Mouse (Mus musculus): ENCODE data around the gene Lrp2. TPM values are rescaled to one million over a fixed set of nuclear protein-coding genes. Genes with fewer than 3 reads are reported as not detected.
A peak's percentile ranks its signal among the peaks of the same experiment; 100 is the strongest.

The Lrp2 gene
- polyA plus RNA-seq, 1 experiment from 2014 or later = 0.22 TPM

DNA sequence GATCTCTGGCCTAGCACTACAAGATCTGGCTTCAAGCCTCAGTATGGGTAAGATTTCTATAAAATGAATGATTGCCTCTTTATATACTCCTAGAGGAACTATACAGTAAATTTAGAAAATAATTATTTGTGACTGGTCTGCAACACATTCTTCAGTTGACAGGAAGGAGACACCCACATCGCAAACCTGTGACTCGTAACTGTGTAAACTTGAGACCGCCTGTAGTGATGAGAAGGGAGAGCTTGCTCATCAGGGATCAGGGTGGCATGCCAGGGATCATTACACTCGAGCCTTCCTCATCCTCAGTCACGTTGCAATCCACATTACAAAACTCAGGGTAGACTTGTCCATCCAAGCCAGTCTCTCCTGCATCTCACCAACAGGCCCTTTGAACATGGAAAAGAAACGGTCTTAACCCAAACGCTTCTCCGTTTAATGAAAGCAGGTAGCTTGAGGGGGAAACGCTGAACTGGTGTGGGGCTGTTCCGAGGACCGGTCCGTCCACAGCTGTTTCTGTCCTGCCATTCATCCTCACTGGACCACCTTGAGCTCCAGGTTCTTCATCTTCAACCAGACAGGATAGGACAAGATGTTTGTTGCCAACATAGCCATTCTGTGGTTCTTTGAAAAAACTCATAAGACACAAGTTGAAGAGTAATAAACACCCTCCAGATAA lies 189.0 kb downstream of the Lrp2 start:
- no peaks in the 10 kb centered on the region for H3K9me3 ChIP-seq (ENCODE audit: control insufficient read depth, low read length)

DNA sequence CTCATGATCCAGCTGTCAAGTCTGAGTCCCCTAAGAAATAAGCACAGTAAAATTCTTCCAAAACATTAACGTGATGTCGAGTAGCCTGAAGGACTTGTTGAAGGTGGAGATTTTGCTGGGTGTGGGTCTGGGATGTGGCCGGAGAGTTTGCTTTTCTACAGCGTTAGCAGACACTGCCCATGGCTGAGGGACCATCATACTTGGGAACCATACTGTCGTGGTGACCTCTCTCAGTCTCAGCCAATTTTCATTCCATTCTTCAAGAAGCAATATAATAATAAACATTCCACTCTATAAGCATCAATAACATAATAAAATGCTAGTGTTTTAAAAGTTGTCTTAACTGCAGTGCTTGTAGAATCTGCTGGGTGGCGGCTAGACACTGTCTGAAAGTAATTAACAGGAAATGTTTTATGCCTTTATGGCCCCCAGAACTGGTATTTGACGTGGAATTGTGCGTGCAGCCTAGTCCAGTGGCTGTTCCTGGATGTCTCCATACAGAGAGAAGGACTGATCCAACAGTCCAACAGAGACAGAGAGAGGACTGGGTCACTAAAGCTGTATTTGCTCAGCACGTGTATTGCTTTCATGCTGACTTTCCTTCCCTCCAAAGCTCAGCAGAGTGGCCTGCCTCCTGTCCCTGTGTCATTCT lies 190.1 kb downstream of the Lrp2 start:
- WGBS = 76% methylated on average over 9 of the region's 9 CpGs
- no peak overlapping the region for H3K4me3 ChIP-seq (ENCODE audit: low read depth, low read length)
- H3K4me2 ChIP-seq = no peak overlapping the region
- no peak overlapping the region for H3K27ac ChIP-seq (ENCODE audit: low read depth, low read length)
- no peaks in the 10 kb centered on the region for H3K4me1 ChIP-seq (replicated peaks; ENCODE audit: control insufficient read depth, insufficient read depth, low read length)
- no peaks in the 10 kb centered on the region for H3K9me3 ChIP-seq (ENCODE audit: control insufficient read depth, low read length)
- H3K27me3 ChIP-seq (replicated peaks; ENCODE audit: control insufficient read depth, insufficient read depth, low read length) = no peaks in the 10 kb centered on the region
- no peak for ATAC-seq (replicated peaks; ENCODE audit: low FRiP score)
- H3K9ac ChIP-seq (ENCODE audit: low read depth, low read length) = no peak overlapping the region
- H3K36me3 ChIP-seq (ENCODE audit: control insufficient read depth, insufficient read depth, low read length) = no peaks in the 10 kb centered on the region
- DNase-seq (ENCODE audit: low spot score) = no peak

More for the DNA sequence above, 189.0 kb downstream of the Lrp2 start:
- 85% methylated on average over 12 of the region's 12 CpGs for WGBS
- Histone ChIP-seq H3K27me3 (replicated peaks; ENCODE audit: control insufficient read depth, insufficient read depth, low read length) (no peaks in the 10 kb centered on the region), H3K4me3 (ENCODE audit: low read depth, low read length) (no peak overlapping the region), H3K4me1 (replicated peaks; ENCODE audit: control insufficient read depth, insufficient read depth, low read length) (no peaks in the 10 kb centered on the region), H3K36me3 (ENCODE audit: control insufficient read depth, insufficient read depth, low read length) (no peaks in the 10 kb centered on the region), H3K9ac (ENCODE audit: low read depth, low read length) (no peak overlapping the region), H3K27ac (ENCODE audit: low read depth, low read length) (no peak overlapping the region), H3K4me2 (no peak overlapping the region)
- DNase-seq (ENCODE audit: low spot score) = no peak
- ATAC-seq (replicated peaks; ENCODE audit: low FRiP score) = no peak

DNA sequence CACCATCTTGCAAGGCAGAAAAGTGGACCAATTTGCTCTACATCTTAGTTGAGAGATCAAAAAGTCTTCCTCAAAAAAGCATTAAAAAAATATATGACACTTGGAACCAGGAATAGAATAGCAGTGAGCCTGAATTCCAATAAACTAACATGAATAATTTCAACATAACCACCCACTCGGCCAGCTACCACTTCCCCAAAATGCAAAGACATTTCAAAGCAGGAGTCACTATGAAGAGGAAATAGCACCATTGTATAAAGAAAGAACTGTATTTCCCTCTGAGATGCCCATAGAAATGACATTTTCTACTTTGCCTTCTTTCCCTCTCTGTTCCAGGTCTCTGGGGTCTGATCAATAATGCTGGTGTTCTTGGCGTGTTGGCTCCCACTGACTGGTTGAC lies 191.9 kb downstream of the Lrp2 start:
- H3K27me3 ChIP-seq (replicated peaks; ENCODE audit: control insufficient read depth, insufficient read depth, low read length) = no peaks in the 10 kb centered on the region
- H3K9me3 ChIP-seq (ENCODE audit: control insufficient read depth, low read length) = no peaks in the 10 kb centered on the region
- H3K36me3 ChIP-seq (ENCODE audit: control insufficient read depth, insufficient read depth, low read length) = no peaks in the 10 kb centered on the region
- DNase-seq (ENCODE audit: low spot score) = no peak
- WGBS = 72% methylated on average over 2 of the region's 2 CpGs
- no peak for ATAC-seq (replicated peaks; ENCODE audit: low FRiP score)
- no peaks in the 10 kb centered on the region for H3K4me1 ChIP-seq (replicated peaks; ENCODE audit: control insufficient read depth, insufficient read depth, low read length)
- no peak overlapping the region for H3K9ac ChIP-seq (ENCODE audit: low read depth, low read length)
- no peak overlapping the region for H3K27ac ChIP-seq (ENCODE audit: low read depth, low read length)
- H3K4me3 ChIP-seq (ENCODE audit: low read depth, low read length) = no peak overlapping the region
- H3K4me2 ChIP-seq = no peak overlapping the region

DNA sequence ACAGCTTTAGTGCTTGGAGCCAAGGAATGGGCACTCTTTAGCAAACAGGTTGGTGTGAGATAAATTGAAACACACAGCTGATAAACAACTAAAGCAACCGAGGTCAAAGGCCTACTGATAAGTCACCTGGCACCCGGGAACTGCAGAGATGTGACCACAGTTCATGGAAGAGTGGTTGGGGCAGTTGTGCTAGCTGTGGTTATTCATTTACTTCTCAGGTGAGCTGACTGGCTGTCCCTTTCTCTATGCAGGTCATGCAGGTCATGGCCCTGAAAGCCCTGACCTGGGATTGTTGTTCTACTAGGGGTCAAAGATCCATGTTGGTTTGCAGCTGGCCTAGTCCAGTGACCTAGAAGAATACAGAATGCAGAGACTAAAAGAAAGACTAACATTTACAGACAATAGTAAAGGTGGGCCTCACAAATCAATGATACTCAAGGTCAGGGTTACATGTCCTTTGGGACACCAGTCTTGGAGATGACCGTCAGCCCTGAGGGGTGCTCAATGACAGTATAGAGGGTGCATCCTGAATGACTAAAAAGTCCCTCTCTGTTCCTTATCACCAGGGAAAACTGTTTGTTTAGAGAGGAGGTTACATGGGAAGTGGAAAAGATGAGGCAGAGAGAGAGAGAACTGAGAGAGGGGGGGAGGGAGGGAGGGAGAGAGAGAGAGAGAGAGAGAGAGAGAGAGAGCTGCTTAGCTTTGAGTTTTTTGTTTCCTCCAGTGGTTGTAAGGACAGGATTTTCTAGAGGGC lies 199.6 kb downstream of the Lrp2 start:
- Histone ChIP-seq H3K36me3 (ENCODE audit: control insufficient read depth, insufficient read depth, low read length) (no peaks in the 10 kb centered on the region), H3K4me1 (replicated peaks; ENCODE audit: control insufficient read depth, insufficient read depth, low read length) (no peaks in the 10 kb centered on the region), H3K4me3 (ENCODE audit: low read depth, low read length) (no peak overlapping the region), H3K27ac (ENCODE audit: low read depth, low read length) (peak overlapping the region; percentile 67; the same call in 1 of the 2 replicates), H3K9ac (ENCODE audit: low read depth, low read length) (no peak overlapping the region), H3K27me3 (replicated peaks; ENCODE audit: control insufficient read depth, insufficient read depth, low read length) (no peaks in the 10 kb centered on the region), H3K4me2 (no peak overlapping the region), H3K9me3 (ENCODE audit: control insufficient read depth, low read length) (no peaks in the 10 kb centered on the region)
- 66% methylated on average over 3 of the region's 3 CpGs for WGBS
- no peak for DNase-seq (ENCODE audit: low spot score)
- ATAC-seq (replicated peaks; ENCODE audit: low FRiP score) = peak; percentile 80

DNA sequence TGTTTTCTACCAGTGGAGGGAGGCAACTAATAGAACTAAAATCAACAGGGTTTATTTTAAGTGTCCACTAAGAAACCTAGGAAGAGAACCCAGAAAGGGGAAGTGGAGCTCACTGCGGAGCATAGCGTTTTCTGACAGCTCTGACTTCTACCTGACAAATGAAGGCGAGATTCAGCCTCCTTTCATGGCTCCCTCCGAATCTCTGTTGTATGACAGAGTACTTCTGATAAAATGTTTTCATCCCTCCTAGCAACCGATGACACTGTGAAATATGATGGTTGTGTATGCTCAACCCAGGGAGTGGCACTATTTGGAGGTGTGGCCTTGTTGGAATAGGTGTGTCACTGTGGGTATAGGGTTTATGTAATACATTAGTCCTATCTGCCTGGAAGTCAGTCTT lies 203.0 kb downstream of the Lrp2 start:
- no peaks in the 10 kb centered on the region for H3K9me3 ChIP-seq (ENCODE audit: control insufficient read depth, low read length)
- WGBS = 53% methylated on average over 5 of the region's 5 CpGs
- H3K36me3 ChIP-seq (ENCODE audit: control insufficient read depth, insufficient read depth, low read length) = no peaks in the 10 kb centered on the region
- H3K4me2 ChIP-seq = no peak overlapping the region
- H3K4me3 ChIP-seq (ENCODE audit: low read depth, low read length) = no peak overlapping the region
- peaks cover 3% of the 10 kb centered on the region for H3K4me1 ChIP-seq (replicated peaks; ENCODE audit: control insufficient read depth, insufficient read depth, low read length)
- H3K27ac ChIP-seq (ENCODE audit: low read depth, low read length) = no peak overlapping the region
- H3K27me3 ChIP-seq (replicated peaks; ENCODE audit: control insufficient read depth, insufficient read depth, low read length) = no peaks in the 10 kb centered on the region
- no peak overlapping the region for H3K9ac ChIP-seq (ENCODE audit: low read depth, low read length)
- no peak for ATAC-seq (replicated peaks; ENCODE audit: low FRiP score)
- DNase-seq (ENCODE audit: low spot score) = no peak

DNA sequence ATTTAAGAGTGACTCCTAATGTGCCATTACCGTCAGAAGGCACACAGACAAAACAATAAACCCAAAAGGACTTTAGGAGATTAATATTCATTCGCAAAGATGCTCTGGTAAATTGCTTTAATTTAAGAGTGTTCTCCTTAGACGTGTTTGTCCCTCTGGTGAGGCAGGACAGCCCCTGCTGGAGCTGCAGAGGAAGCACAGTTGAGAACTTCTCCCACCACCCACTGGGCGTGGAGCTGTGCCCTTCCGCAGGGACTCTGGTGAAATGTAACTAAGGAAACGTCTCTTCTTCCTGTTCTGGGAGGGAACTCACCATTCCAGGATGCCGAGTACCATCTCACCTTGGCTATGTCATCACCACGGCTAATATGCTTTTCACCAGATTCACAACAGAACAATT lies 204.1 kb downstream of the Lrp2 start:
- Histone ChIP-seq H3K36me3 (ENCODE audit: control insufficient read depth, insufficient read depth, low read length) (no peaks in the 10 kb centered on the region), H3K4me2 (no peak overlapping the region), H3K4me1 (replicated peaks; ENCODE audit: control insufficient read depth, insufficient read depth, low read length) (peaks cover 3% of the 10 kb centered on the region), H3K4me3 (ENCODE audit: low read depth, low read length) (no peak overlapping the region), H3K9ac (ENCODE audit: low read depth, low read length) (no peak overlapping the region), H3K27ac (ENCODE audit: low read depth, low read length) (no peak overlapping the region), H3K9me3 (ENCODE audit: control insufficient read depth, low read length) (no peaks in the 10 kb centered on the region), H3K27me3 (replicated peaks; ENCODE audit: control insufficient read depth, insufficient read depth, low read length) (no peaks in the 10 kb centered on the region)
- DNase-seq (ENCODE audit: low spot score) = no peak
- 36% methylated on average over 8 of the region's 8 CpGs for WGBS
- ATAC-seq (replicated peaks; ENCODE audit: low FRiP score) = no peak

DNA sequence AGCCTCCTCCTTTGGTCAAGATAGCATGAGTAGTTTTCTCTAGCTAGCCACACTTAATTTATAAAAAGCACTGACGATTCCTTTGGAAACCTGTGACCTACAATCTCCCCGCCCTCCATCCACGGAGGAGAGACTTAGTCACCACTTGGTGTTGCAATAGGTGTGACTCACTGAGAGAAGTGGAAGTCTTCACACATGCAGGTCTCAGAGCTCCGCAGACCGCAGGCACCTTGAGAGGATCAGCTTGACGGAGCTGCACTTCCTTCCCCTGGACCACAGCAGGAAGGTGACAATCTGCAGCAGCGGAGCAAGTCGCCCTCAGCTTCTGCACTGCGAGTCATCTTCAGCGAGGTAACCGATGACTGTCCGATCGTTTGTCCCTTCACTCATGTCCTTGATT lies 205.6 kb downstream of the Lrp2 start, which contains the start of gene Dhrs9:
Gene Dhrs9 (plus strand): TSS at position 165 of the 400 bp plus-strand sequence.
- peaks cover 3% of the 10 kb centered on the region for H3K4me1 ChIP-seq (replicated peaks; ENCODE audit: control insufficient read depth, insufficient read depth, low read length)
- no peak within 1 kb of the TSS for H3K4me2 ChIP-seq
- no peak within 1 kb of the TSS for H3K4me3 ChIP-seq (ENCODE audit: low read depth, low read length)
- no peaks in the 10 kb centered on the region for H3K9me3 ChIP-seq (ENCODE audit: control insufficient read depth, low read length)
- ATAC-seq (replicated peaks; ENCODE audit: low FRiP score) = no peak
- H3K27me3 ChIP-seq (replicated peaks; ENCODE audit: control insufficient read depth, insufficient read depth, low read length) = no peaks in the 10 kb centered on the region
- 22% methylated on average over 13 of the region's 13 CpGs for WGBS
- no peak for DNase-seq (ENCODE audit: low spot score)
- H3K27ac ChIP-seq (ENCODE audit: low read depth, low read length) = no peak within 1 kb of the TSS
- H3K36me3 ChIP-seq (ENCODE audit: control insufficient read depth, insufficient read depth, low read length) = no peaks in the 10 kb centered on the region
- no peak within 1 kb of the TSS for H3K9ac ChIP-seq (ENCODE audit: low read depth, low read length)

DNA sequence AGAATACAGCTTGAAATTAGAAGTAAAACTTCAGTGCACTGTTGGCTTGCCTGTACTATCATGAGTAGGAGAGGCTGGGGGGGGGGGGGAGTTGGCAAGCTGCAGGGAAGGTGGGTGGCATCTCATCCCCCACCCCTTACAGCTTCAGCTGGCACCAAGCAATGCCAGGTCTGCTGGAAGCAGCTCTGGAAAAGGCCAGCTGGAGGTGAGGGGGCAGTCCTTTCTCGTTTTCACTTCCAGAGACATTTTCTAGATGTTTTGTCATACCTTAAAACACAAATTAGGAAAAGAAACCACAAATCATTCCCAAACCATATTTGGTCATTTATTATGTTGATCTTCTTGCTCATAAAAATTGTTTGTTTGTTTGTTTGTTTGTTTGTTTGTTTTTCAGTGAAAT lies 206.1 kb downstream of the Lrp2 start:
- ATAC-seq (replicated peaks; ENCODE audit: low FRiP score) = no peak

More for the DNA sequence above, 206.1 kb downstream of the Lrp2 start:
- Histone ChIP-seq H3K4me3 (ENCODE audit: low read depth, low read length) (no peak overlapping the region), H3K4me1 (replicated peaks; ENCODE audit: control insufficient read depth, insufficient read depth, low read length) (peaks cover 3% of the 10 kb centered on the region), H3K27ac (ENCODE audit: low read depth, low read length) (no peak overlapping the region), H3K36me3 (ENCODE audit: control insufficient read depth, insufficient read depth, low read length) (no peaks in the 10 kb centered on the region), H3K9ac (ENCODE audit: low read depth, low read length) (no peak overlapping the region), H3K9me3 (ENCODE audit: control insufficient read depth, low read length) (no peaks in the 10 kb centered on the region), H3K4me2 (no peak overlapping the region), H3K27me3 (replicated peaks; ENCODE audit: control insufficient read depth, insufficient read depth, low read length) (no peaks in the 10 kb centered on the region)
- no peak for DNase-seq (ENCODE audit: low spot score)
- WGBS = 41% methylated on average over 1 of the region's 1 CpGs
